Mouse (Mus musculus) midbrain, embryonic 10.5 days (tissue): ENCODE data around the gene Tgfbr1. TPM values are rescaled to one million over a fixed set of nuclear protein-coding genes. Genes with fewer than 3 reads are reported as not detected.
"Not testable (repeated sequence)": the region's sequence is repeated elsewhere in the genome, so short reads cannot be mapped to it uniquely, and the experiment has no call there.

Source experiments
- DNase-seq: peaks from one replicate; pipeline ENCODE4 v3.0.0-alpha.2; 2017; ENCODE audit warnings: low spot score
- H3K27ac ChIP-seq: fragments of 300-500 bp; sonication (generic); replicated peaks from 2 replicates; pipeline ENCODE4 v1.5.1; 2016; ENCODE audit warnings: mild to moderate bottlenecking
- H3K27me3 ChIP-seq: fragments of 300-500 bp; sonication (generic); 2 replicates; pipeline ENCODE4 v1.6.1; 2016; ENCODE audit warnings: low read depth, mild to moderate bottlenecking; ENCODE audit not compliant: poor library complexity, severe bottlenecking
- H3K36me3 ChIP-seq: fragments of 300-500 bp; sonication (generic); 2 replicates; pipeline ENCODE4 v1.6.1; 2016; ENCODE audit warnings: mild to moderate bottlenecking, moderate library complexity
- H3K4me1 ChIP-seq: fragments of 300-500 bp; sonication (generic); 2 replicates; pipeline ENCODE4 v1.6.1; 2016
- H3K4me3 ChIP-seq: fragments of 300-500 bp; sonication (generic); 2 replicates; pipeline ENCODE4 v1.5.1; 2016; ENCODE audit warnings: mild to moderate bottlenecking, moderate library complexity
- H3K9me3 ChIP-seq: fragments of 300-500 bp; sonication (generic); replicated peaks from 2 replicates; pipeline ENCODE4 v1.6.1; 2016; ENCODE audit warnings: mild to moderate bottlenecking
- WGBS: fragments of 180-500 bp; shearing (Covaris S2); methylation state at CpG from one replicate; pipeline ENCODE4 v1.1.7; 2016; 5-methylcytosine and 5-hydroxymethylcytosine counted together
- polyA plus RNA-seq: library from polyadenylated mRNA; unstranded; fragments of >200 nt; fragmentation: Nextera tagmentation; extraction: Ambion mirVana; gene quantifications from 2 replicates; pipeline ENCODE4 v1.2.1, GENCODE M21; 2016

Gene Tgfbr1
- polyA plus RNA-seq, 1 experiment from 2014 or later, result 90.0 TPM

GRCm38 (mm10) chr4:47353416-47354111 is 542 bp downstream of the Tgfbr1 start:
- 2% methylated on average over 71 of the region's 73 CpGs for WGBS
- H3K9me3 ChIP-seq, result no peaks in the 10 kb centered on the region
- peak overlapping the region; percentile 97 for H3K4me3 ChIP-seq
- peaks cover 50% of the 10 kb centered on the region for H3K4me1 ChIP-seq
- DNase-seq, result peak; percentile 72
- peak overlapping the region; percentile 98 for H3K27ac ChIP-seq
- no peaks in the 10 kb centered on the region for H3K36me3 ChIP-seq
- H3K27me3 ChIP-seq, result peaks cover 23% of the 10 kb centered on the region

- Histone ChIP-seq H3K36me3 (no peaks in the 10 kb centered on the region), H3K27ac (peak overlapping the region; percentile 98), H3K4me1 (peaks cover 50% of the 10 kb centered on the region), H3K27me3 (peaks cover 18% of the 10 kb centered on the region), H3K4me3 (peak overlapping the region; percentile 97), H3K9me3 (no peaks in the 10 kb centered on the region)
- 49% methylated on average over 3 of the region's 3 CpGs for WGBS
- DNase-seq, result no peak
These were observed 1.3 kb downstream of the Tgfbr1 start for GRCm38 (mm10) chr4:47354304-47354703.

DNA sequence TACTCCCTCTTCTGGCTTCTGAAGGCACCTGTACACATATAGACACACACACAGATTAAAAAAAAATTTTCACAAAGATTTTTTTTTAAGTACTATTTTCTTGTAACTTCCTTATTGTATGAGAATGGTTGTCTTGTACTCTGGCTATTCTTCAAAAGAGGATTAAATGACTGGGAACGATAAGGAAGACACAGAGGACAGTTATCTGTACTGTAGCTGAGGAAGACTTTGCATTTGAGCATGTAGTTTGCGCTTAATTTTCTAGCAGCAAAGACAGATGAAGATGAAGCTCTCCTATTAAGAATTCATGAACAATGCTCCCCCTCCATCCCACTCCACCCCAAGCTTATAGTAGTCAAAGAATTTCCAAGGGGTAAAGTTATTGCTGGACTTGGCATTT is 9.6 kb downstream of the Tgfbr1 start:
- peaks cover 4% of the 10 kb centered on the region; the same call in 1 of the 2 replicates for H3K9me3 ChIP-seq
- H3K4me1 ChIP-seq, result peaks cover 3% of the 10 kb centered on the region; the same call in 1 of the 2 replicates
- H3K36me3 ChIP-seq, result peaks cover 7% of the 10 kb centered on the region; the same call in 1 of the 2 replicates
- WGBS, result 97% methylated on average over 2 of the region's 2 CpGs
- H3K4me3 ChIP-seq, result no peak overlapping the region
- DNase-seq, result no peak
- H3K27me3 ChIP-seq, result no peaks in the 10 kb centered on the region
- H3K27ac ChIP-seq, result no peak overlapping the region

- WGBS, result 82% methylated on average over 3 of the region's 3 CpGs
- no peak for DNase-seq
- peaks cover 10% of the 10 kb centered on the region; the same call in 1 of the 2 replicates for H3K36me3 ChIP-seq
- H3K27me3 ChIP-seq, result no peaks in the 10 kb centered on the region
- H3K4me3 ChIP-seq, result no peak overlapping the region
- no peaks in the 10 kb centered on the region for H3K4me1 ChIP-seq
- H3K9me3 ChIP-seq, result peaks cover 4% of the 10 kb centered on the region; the same call in 1 of the 2 replicates
- no peak overlapping the region for H3K27ac ChIP-seq
These were observed 10.1 kb downstream of the Tgfbr1 start for GRCm38 (mm10) chr4:47363134-47363533.

DNA sequence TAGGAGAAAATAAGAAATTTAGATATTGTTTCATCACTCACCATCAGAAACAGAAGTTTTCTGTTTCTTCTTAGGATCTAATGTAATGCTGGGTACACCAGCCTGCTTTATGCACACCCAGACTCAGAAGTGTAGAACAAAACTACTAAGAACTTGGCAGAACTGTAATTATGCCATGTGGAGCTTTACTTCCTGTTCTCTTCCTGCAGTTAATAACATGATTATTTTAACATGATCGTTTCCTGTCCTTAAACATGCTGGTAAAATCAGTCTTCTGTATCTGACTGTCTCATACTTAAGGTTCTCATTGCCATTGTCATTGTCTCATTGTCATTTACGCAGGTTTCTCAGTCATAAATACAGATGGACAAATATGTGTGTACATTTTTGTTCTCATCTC is 15.7 kb downstream of the Tgfbr1 start:
- Histone ChIP-seq H3K27ac (no peak overlapping the region), H3K4me1 (no peaks in the 10 kb centered on the region), H3K36me3 (peaks cover 10% of the 10 kb centered on the region; the same call in 1 of the 2 replicates), H3K4me3 (no peak overlapping the region), H3K9me3 (peaks cover 4% of the 10 kb centered on the region; the same call in 1 of the 2 replicates), H3K27me3 (no peaks in the 10 kb centered on the region)
- DNase-seq, result no peak
- 95% methylated on average over 2 of the region's 2 CpGs for WGBS

DNA sequence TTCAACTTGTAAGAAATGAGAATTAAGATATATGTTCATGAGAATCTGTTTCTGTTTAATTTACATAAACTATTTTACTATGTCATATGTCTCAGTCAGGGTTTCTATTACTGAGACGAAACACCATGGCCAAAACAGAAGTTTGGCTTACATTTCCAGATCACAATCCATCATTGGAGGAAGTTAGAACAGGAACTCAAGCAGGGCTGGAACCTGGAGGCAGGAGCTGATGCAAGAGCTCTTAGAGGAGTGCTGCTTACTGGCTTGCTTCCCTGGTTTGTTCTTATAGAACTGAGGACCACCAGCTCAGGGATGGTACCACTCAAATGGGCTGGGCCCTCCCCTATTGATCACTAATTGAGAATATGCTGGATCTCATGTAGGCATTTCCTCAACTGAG is 25.7 kb downstream of the Tgfbr1 start:
- Histone ChIP-seq H3K36me3 (peaks cover 1% of the 10 kb centered on the region; the same call in 1 of the 2 replicates), H3K4me1 (no peaks in the 10 kb centered on the region), H3K4me3 (no peak overlapping the region), H3K27ac (no peak overlapping the region), H3K9me3 (no peaks in the 10 kb centered on the region), H3K27me3 (no peaks in the 10 kb centered on the region)
- WGBS, result 87% methylated on average over 1 of the region's 1 CpGs
- DNase-seq, result no peak

- Histone ChIP-seq H3K27ac (no peak overlapping the region), H3K4me3 (no peak overlapping the region), H3K4me1 (no peaks in the 10 kb centered on the region), H3K9me3 (peaks cover 5% of the 10 kb centered on the region; the same call in 1 of the 2 replicates), H3K27me3 (no peaks in the 10 kb centered on the region), H3K36me3 (peaks cover 38% of the 10 kb centered on the region)
- DNase-seq, result no peak
- 94% methylated on average over 1 of the region's 1 CpGs for WGBS
These were observed 29.4 kb downstream of the Tgfbr1 start for GRCm38 (mm10) chr4:47382426-47382825.

- H3K9me3 ChIP-seq, H3K4me1 ChIP-seq, H3K27me3 ChIP-seq, DNase-seq, H3K27ac ChIP-seq, H3K4me3 ChIP-seq: not testable (repeated sequence)
- 99% methylated on average over 2 of the region's 2 CpGs for WGBS
- peaks cover 65% of the 10 kb centered on the region for H3K36me3 ChIP-seq
These were observed 38.9 kb downstream of the Tgfbr1 start for GRCm38 (mm10) chr4:47391926-47392325.

DNA sequence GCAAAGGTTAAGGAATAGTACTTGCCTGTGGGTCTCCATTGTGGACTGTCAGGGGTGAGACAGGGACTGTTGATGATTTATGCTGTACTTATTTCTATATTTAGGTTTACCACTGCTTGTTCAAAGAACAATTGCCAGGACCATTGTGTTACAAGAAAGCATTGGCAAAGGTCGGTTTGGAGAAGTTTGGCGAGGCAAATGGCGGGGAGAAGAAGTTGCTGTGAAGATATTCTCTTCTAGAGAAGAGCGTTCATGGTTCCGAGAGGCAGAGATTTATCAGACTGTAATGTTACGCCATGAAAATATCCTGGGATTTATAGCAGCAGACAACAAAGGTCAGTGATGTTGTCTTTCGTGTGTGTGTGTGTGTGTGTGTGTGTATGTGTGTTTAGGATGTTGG is 43.2 kb downstream of the Tgfbr1 start:
- Histone ChIP-seq H3K9me3 (no peaks in the 10 kb centered on the region), H3K4me1 (no peaks in the 10 kb centered on the region), H3K27me3 (no peaks in the 10 kb centered on the region), H3K36me3 (peaks cover 89% of the 10 kb centered on the region), H3K4me3 (no peak overlapping the region), H3K27ac (no peak overlapping the region)
- no peak for DNase-seq
- 96% methylated on average over 7 of the region's 7 CpGs for WGBS

GRCm38 (mm10) chr4:47397951-47398687 is 45.1 kb downstream of the Tgfbr1 start:
- peaks cover 94% of the 10 kb centered on the region for H3K36me3 ChIP-seq

GRCm38 (mm10) chr4:47399824-47400223 is 46.8 kb downstream of the Tgfbr1 start:
- no peaks in the 10 kb centered on the region for H3K9me3 ChIP-seq
- H3K36me3 ChIP-seq, result peaks cover 90% of the 10 kb centered on the region
- H3K4me1 ChIP-seq, result no peaks in the 10 kb centered on the region
- no peak overlapping the region for H3K27ac ChIP-seq
- H3K27me3 ChIP-seq, result no peaks in the 10 kb centered on the region
- DNase-seq, result no peak
- H3K4me3 ChIP-seq, result no peak overlapping the region

More at GRCm38 (mm10) chr4:47397951-47398687, 45.1 kb downstream of the Tgfbr1 start:
- Histone ChIP-seq H3K27ac (no peak overlapping the region), H3K27me3 (no peaks in the 10 kb centered on the region), H3K4me3 (no peak overlapping the region), H3K4me1 (no peaks in the 10 kb centered on the region), H3K9me3 (no peaks in the 10 kb centered on the region)
- no peak for DNase-seq
- 91% methylated on average over 6 of the region's 6 CpGs for WGBS

DNA sequence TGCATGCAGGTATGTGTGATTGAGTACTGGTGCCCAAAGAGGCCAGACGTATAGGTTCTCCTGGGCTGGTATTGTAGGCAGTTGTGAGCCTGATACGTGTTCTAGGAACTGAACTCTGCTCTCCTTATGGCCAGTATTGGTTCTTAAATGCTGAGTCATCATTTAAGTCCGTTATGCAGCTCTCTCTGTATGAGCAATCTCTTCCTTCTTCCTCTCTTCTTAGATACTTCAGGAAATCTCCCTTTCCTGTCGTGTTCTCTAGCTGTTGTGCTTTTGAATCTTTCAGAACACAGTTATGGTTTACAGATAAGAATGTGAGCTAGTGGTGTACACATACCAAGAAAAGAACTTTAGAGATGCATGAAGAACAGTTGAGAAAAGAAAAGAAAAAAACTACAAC is 47.3 kb downstream of the Tgfbr1 start:
- WGBS, result 84% methylated on average over 4 of the region's 4 CpGs
- Histone ChIP-seq H3K27ac (no peak overlapping the region), H3K9me3 (no peaks in the 10 kb centered on the region), H3K27me3 (no peaks in the 10 kb centered on the region), H3K36me3 (peaks cover 90% of the 10 kb centered on the region), H3K4me3 (no peak overlapping the region), H3K4me1 (no peaks in the 10 kb centered on the region)
- DNase-seq, result no peak

GRCm38 (mm10) chr4:47402200-47402599 is 49.2 kb downstream of the Tgfbr1 start:
- H3K36me3 ChIP-seq, result peaks cover 87% of the 10 kb centered on the region
- no peaks in the 10 kb centered on the region for H3K27me3 ChIP-seq
- no peak overlapping the region for H3K27ac ChIP-seq
- H3K4me3 ChIP-seq, result no peak overlapping the region
- no peaks in the 10 kb centered on the region for H3K4me1 ChIP-seq
- DNase-seq, result no peak
- no peaks in the 10 kb centered on the region for H3K9me3 ChIP-seq
